Mouse (Mus musculus): ENCODE results near the gene Cox17. TPM values are rescaled to one million over a fixed set of nuclear protein-coding genes. Genes with fewer than 3 reads are reported as not detected.
A peak's percentile ranks its signal among the peaks of the same experiment; 100 is the strongest.

The Cox17 gene
- polyA plus RNA-seq, 1 experiment from 2014 or later = 557 TPM

DNA sequence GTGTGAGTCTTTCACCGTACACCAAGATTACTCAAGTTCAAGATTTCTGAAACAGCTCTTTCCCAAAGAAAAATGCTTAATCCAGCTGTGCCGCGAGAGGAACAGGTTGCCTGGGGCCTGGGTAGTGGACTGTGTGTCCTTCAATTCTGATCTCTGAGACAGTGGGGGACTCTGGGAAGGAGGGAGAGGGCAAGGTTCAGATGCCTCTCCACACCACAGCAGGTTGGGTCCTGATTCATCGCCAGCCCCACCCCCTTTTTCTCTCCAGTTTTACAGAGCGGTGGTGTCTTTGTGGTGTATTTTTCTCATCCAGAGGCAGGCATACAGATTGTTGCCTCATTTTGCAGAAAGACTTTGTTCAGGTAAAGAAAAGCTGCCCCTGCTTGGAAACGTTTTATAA lies 51.5 kb downstream of the Cox17 start:
- Histone ChIP-seq H3K9ac (ENCODE audit: low read depth, low read length) (no peak overlapping the region), H3K36me3 (ENCODE audit: control insufficient read depth, insufficient read depth) (no peaks in the 10 kb centered on the region), H3K4me1 (replicated peaks; ENCODE audit: control insufficient read depth, insufficient read depth, low read length) (no peaks in the 10 kb centered on the region), H3K27me3 (replicated peaks; ENCODE audit: control insufficient read depth, insufficient read depth, low read length) (no peaks in the 10 kb centered on the region; the same call in 1 of the 2 replicates), H3K4me2 (replicated peaks; ENCODE audit: low read depth) (no peak overlapping the region), H3K27ac (ENCODE audit: low read depth, low read length) (no peak overlapping the region), H3K4me3 (ENCODE audit: low read depth, low read length) (no peak overlapping the region), H3K9me3 (ENCODE audit: control insufficient read depth) (no peaks in the 10 kb centered on the region)
- 62% methylated on average over 6 of the region's 6 CpGs for WGBS
- ATAC-seq = no peak
- no peak for TF ChIP-seq CTCF (IDR thresholded peaks at IDR 0.05; ENCODE audit: low read depth)

DNA sequence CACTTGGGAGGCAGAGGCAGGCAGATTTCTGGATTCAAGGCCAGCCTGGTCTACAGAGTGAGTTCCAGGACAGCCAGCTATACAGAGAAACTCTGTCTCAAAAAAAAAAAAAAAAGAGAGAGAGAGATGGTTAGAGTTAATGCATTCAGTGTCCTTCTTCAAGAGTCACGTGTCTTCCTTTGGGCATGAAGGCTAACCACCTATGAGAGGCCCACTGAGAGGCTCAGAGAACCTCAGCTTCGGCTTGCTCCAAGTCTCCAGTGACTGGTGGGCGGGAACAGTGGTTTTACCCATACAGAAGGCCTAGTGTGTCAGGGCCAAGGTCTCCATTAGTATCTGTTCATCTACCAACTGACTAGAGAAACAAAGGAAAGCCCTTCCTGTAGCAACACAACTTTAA lies 52.3 kb downstream of the Cox17 start:
- no peak overlapping the region for H3K4me2 ChIP-seq (replicated peaks; ENCODE audit: low read depth)
- no peak overlapping the region for H3K4me3 ChIP-seq (ENCODE audit: low read depth, low read length)
- H3K36me3 ChIP-seq (ENCODE audit: control insufficient read depth, insufficient read depth) = no peaks in the 10 kb centered on the region
- WGBS = 70% methylated on average over 3 of the region's 3 CpGs
- H3K27ac ChIP-seq (ENCODE audit: low read depth, low read length) = no peak overlapping the region
- H3K9me3 ChIP-seq (ENCODE audit: control insufficient read depth) = no peaks in the 10 kb centered on the region
- no peak overlapping the region for H3K9ac ChIP-seq (ENCODE audit: low read depth, low read length)
- ATAC-seq = no peak
- no peaks in the 10 kb centered on the region; the same call in 1 of the 2 replicates for H3K27me3 ChIP-seq (replicated peaks; ENCODE audit: control insufficient read depth, insufficient read depth, low read length)
- H3K4me1 ChIP-seq (replicated peaks; ENCODE audit: control insufficient read depth, insufficient read depth, low read length) = no peaks in the 10 kb centered on the region
- no peak for TF ChIP-seq CTCF (IDR thresholded peaks at IDR 0.05; ENCODE audit: low read depth)

DNA sequence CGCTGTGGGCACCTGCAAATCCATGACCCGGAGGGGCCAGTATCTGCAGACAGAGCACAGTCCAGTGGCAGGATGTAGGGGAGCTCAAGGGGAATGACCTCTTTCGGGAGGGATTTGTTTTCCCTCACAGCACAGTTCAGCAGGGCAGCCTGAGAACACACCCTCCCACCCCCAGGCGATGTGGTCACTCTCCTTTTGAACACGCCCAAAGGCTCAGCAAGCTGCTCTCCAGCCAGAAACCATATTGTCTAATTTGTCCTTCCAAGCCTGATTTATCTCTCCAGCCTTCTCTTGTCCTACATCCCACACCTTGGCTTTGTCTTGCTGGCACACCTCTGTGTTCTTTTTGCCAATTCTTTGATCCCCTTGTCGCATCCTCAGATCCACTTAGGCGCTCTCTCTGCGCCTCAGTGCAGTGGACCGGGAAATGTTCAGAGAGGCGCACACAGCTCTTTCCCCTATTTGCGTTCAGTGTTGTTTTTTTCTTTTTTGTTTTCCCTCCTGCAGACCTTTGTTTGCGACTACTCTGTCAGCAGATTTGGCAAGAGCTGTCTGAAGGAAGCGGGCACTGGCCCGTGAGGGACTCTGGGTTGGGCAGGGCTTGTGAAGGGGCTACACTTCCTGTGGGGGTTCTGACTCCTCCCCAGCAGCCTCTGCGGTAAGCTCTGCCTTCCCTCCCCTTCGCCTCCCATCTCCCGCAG lies 52.9 kb downstream of the Cox17 start:
- no peak overlapping the region for H3K4me3 ChIP-seq (ENCODE audit: low read depth, low read length)
- H3K4me2 ChIP-seq (replicated peaks; ENCODE audit: low read depth) = peak overlapping the region; percentile 46
- no peaks in the 10 kb centered on the region; the same call in 1 of the 2 replicates for H3K27me3 ChIP-seq (replicated peaks; ENCODE audit: control insufficient read depth, insufficient read depth, low read length)
- no peaks in the 10 kb centered on the region for H3K9me3 ChIP-seq (ENCODE audit: control insufficient read depth)
- no peak for TF ChIP-seq CTCF (IDR thresholded peaks at IDR 0.05; ENCODE audit: low read depth)
- no peak overlapping the region for H3K9ac ChIP-seq (ENCODE audit: low read depth, low read length)
- no peak for ATAC-seq
- H3K36me3 ChIP-seq (ENCODE audit: control insufficient read depth, insufficient read depth) = no peaks in the 10 kb centered on the region
- H3K27ac ChIP-seq (ENCODE audit: low read depth, low read length) = no peak overlapping the region
- 29% methylated on average over 17 of the region's 17 CpGs for WGBS
- no peaks in the 10 kb centered on the region for H3K4me1 ChIP-seq (replicated peaks; ENCODE audit: control insufficient read depth, insufficient read depth, low read length)

DNA sequence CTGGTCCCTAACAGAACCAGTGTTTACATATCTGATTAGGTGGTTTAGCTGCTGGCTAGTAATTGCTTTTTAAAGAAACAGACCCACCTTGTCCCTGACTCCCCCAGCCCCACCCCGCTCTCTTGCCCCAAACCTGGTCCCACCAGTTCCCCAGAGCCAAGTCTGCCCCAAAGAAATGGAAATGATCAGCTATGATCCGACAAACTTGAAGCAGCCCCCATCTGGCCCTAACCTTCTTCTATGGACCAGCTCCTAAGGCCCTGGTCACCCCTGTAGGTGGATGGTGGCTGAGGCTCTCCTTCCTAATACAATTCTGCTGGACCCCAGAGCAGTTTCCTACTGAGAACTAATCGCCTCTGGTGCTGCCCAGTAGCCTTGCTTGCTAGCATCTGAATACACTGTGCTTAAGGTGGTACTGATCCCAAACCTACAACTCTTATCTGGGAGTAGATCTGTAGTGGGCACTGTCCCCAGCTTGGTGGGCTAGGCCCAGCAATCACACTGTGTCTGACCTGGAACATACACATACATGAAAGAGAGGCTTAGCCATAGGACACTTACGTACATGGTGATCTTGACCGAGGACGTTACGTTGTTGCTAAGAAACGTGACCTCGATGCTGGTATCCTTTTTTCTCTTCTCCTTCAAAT lies 53.6 kb downstream of the Cox17 start:
- no peaks in the 10 kb centered on the region for H3K4me1 ChIP-seq (replicated peaks; ENCODE audit: control insufficient read depth, insufficient read depth, low read length)
- TF ChIP-seq CTCF (IDR thresholded peaks at IDR 0.05; ENCODE audit: low read depth) = no peak
- ATAC-seq = no peak
- no peaks in the 10 kb centered on the region for H3K9me3 ChIP-seq (ENCODE audit: control insufficient read depth)
- H3K27me3 ChIP-seq (replicated peaks; ENCODE audit: control insufficient read depth, insufficient read depth, low read length) = no peaks in the 10 kb centered on the region; the same call in 1 of the 2 replicates
- peak overlapping the region; percentile 46 for H3K4me2 ChIP-seq (replicated peaks; ENCODE audit: low read depth)
- H3K4me3 ChIP-seq (ENCODE audit: low read depth, low read length) = no peak overlapping the region
- WGBS = 73% methylated on average over 9 of the region's 9 CpGs
- no peak overlapping the region for H3K27ac ChIP-seq (ENCODE audit: low read depth, low read length)
- H3K36me3 ChIP-seq (ENCODE audit: control insufficient read depth, insufficient read depth) = no peaks in the 10 kb centered on the region
- H3K9ac ChIP-seq (ENCODE audit: low read depth, low read length) = no peak overlapping the region

DNA sequence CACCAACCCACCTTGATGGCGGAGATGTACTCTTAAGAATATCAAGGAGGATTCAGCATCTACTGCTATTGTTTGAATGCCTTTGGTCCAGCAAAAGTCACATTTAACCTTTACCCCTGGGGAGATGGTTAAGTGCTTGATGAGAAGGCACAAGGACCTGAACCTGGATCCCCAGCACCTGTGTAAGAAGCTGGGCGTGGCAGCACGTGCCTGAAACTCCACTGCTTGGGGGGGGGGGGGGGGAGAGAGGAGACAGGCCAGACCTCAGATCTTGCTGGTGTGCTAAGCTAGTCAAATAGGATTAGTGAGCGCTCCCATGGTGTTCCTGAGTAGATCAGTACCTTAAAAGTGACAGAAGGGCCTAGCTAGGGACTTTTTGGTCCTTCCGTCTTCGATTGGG lies 54.7 kb downstream of the Cox17 start:
- Histone ChIP-seq H3K4me3 (ENCODE audit: low read depth, low read length) (no peak overlapping the region), H3K27ac (ENCODE audit: low read depth, low read length) (no peak overlapping the region), H3K4me1 (replicated peaks; ENCODE audit: control insufficient read depth, insufficient read depth, low read length) (no peaks in the 10 kb centered on the region), H3K9ac (ENCODE audit: low read depth, low read length) (no peak overlapping the region), H3K27me3 (replicated peaks; ENCODE audit: control insufficient read depth, insufficient read depth, low read length) (no peaks in the 10 kb centered on the region; the same call in 1 of the 2 replicates), H3K4me2 (replicated peaks; ENCODE audit: low read depth) (no peak overlapping the region), H3K36me3 (ENCODE audit: control insufficient read depth, insufficient read depth) (no peaks in the 10 kb centered on the region), H3K9me3 (ENCODE audit: control insufficient read depth) (no peaks in the 10 kb centered on the region)
- no peak for TF ChIP-seq CTCF (IDR thresholded peaks at IDR 0.05; ENCODE audit: low read depth)
- no peak for ATAC-seq
- WGBS = 78% methylated on average over 6 of the region's 6 CpGs

Other genes with a start within 250 kb of the Cox17 start
- 23.1 and 26.0 TPM in 2 replicates for gene Nr1i2, start 52.2 kb upstream of the Cox17 start, polyA plus RNA-seq (2015; fragmentation: Nextera tagmentation; extraction: Ambion mirVana)
- 0.88 and 1.0 TPM in 2 replicates for gene Maats1, start 4.8 kb upstream of the Cox17 start, polyA plus RNA-seq (2015; fragmentation: Nextera tagmentation; extraction: Ambion mirVana)
- gene Gm21987, start within 50 bp of the Cox17 start, polyA plus RNA-seq (2015; fragmentation: Nextera tagmentation; extraction: Ambion mirVana) = 0.38 TPM in 1 of 2 replicates, not detected in the other
- 16.6 and 16.9 TPM in 2 replicates for gene Popdc2, start 15.2 kb downstream of the Cox17 start, polyA plus RNA-seq (2015; fragmentation: Nextera tagmentation; extraction: Ambion mirVana)
- gene Pla1a, start 86.2 kb downstream of the Cox17 start, polyA plus RNA-seq (2015; fragmentation: Nextera tagmentation; extraction: Ambion mirVana) = 1.6 and 1.8 TPM in 2 replicates
- 55.3 and 58.8 TPM in 2 replicates for gene Adprh, start 105.7 kb downstream of the Cox17 start, polyA plus RNA-seq (2015; fragmentation: Nextera tagmentation; extraction: Ambion mirVana)
- gene Cd80, start 108.6 kb downstream of the Cox17 start, polyA plus RNA-seq (2015; fragmentation: Nextera tagmentation; extraction: Ambion mirVana) = 0.23 and 0.33 TPM in 2 replicates
- gene Timmdc1, start 175.7 kb downstream of the Cox17 start, polyA plus RNA-seq (2015; fragmentation: Nextera tagmentation; extraction: Ambion mirVana) = 11.8 and 13.8 TPM in 2 replicates
- gene Poglut1, start 203.3 kb downstream of the Cox17 start, polyA plus RNA-seq (2015; fragmentation: Nextera tagmentation; extraction: Ambion mirVana) = 11.3 and 12.3 TPM in 2 replicates
- gene Tmem39a, start 211.7 kb downstream of the Cox17 start, polyA plus RNA-seq (2015; fragmentation: Nextera tagmentation; extraction: Ambion mirVana) = 28.4 and 29.3 TPM in 2 replicates

Data from intestine, postnatal 0 days (tissue).